Mouse (Mus musculus) heart, embryonic 16.5 days (tissue): ENCODE results near the gene Gm42791. TPM values are rescaled to one million over a fixed set of nuclear protein-coding genes. Genes with fewer than 3 reads are reported as not detected.

Experiments
- polyA plus RNA-seq: library from polyadenylated mRNA; unstranded; fragments of >200 nt; fragmentation: Nextera tagmentation; extraction: Ambion mirVana; gene quantifications from 2 replicates; pipeline ENCODE4 v1.2.1, GENCODE M21; 2015

The Gm42791 gene
- polyA plus RNA-seq, 1 experiment from 2014 or later: not detected

Other genes with a start within 250 kb of the Gm42791 start
- gene Katnal1, start 65.8 kb downstream of the Gm42791 start, polyA plus RNA-seq: 12.4 and 12.7 TPM in 2 replicates
- 28.0 and 29.2 TPM in 2 replicates for gene Uspl1, start 189.2 kb upstream of the Gm42791 start, polyA plus RNA-seq
- 624 and 757 TPM in 2 replicates for gene Hmgb1, start 189.3 kb upstream of the Gm42791 start, polyA plus RNA-seq